Mouse (Mus musculus): ENCODE data around the gene Armc12.

Gene Armc12

GRCm38 (mm10) chr17:28521071-28521726 is 9.4 kb upstream of the Armc12 start:
- no peak overlapping the region for H3K4me3 ChIP-seq (replicated peaks; ENCODE audit: low read length)
- TF ChIP-seq POU5F1 (IDR thresholded peaks at IDR 0.05; ENCODE audit: borderline replicate concordance, low read length) (no peak), CTCF (conservative IDR thresholded peaks at IDR 0.05; ENCODE audit: low read length) (no peak), NANOG (IDR thresholded peaks at IDR 0.05; ENCODE audit: borderline replicate concordance, low read length) (no peak)

DNA sequence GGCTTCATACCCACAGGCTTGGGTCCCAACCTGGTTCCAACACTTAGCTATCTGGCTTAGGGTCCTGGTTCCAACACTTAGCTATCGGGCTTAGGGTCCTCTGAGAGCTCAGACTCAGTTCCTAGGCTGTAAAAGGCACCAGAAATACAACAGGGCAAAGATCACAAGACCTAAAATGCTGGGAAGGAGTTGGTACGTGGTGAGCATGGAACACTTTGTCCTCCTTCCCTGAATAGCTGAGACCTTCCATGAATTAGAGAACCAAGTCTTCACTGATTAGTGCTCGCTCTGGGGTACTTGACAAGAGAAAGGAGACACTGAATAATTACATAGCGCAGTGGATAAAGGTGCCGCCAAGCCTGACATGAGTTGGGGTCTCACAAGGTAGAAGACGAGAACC is 8.7 kb upstream of the Armc12 start:
- H3K4me1 ChIP-seq (replicated peaks; ENCODE audit: low read depth, low read length) = peaks cover 52% of the 10 kb centered on the region
- H3K27me3 ChIP-seq (ENCODE audit: insufficient read depth, low read length) = peaks cover 17% of the 10 kb centered on the region
- peaks cover 6% of the 10 kb centered on the region for H3K9me3 ChIP-seq (ENCODE audit: low read length)
- TF ChIP-seq NANOG (IDR thresholded peaks at IDR 0.05; ENCODE audit: borderline replicate concordance, low read length) (no peak), POU5F1 (IDR thresholded peaks at IDR 0.05; ENCODE audit: borderline replicate concordance, low read length) (no peak), CTCF (conservative IDR thresholded peaks at IDR 0.05; ENCODE audit: low read length) (no peak)
- peak overlapping the region; percentile 93; the same call in 1 of the 2 replicates for H3K4me3 ChIP-seq (replicated peaks; ENCODE audit: low read length)
- peaks cover 13% of the 10 kb centered on the region for H3K36me3 ChIP-seq (ENCODE audit: insufficient read depth, low read length)

More at GRCm38 (mm10) chr17:28521071-28521726, 9.4 kb upstream of the Armc12 start:
- H3K4me1 ChIP-seq (replicated peaks; ENCODE audit: low read depth, low read length) = peaks cover 58% of the 10 kb centered on the region
- H3K36me3 ChIP-seq (ENCODE audit: insufficient read depth, low read length) = peaks cover 13% of the 10 kb centered on the region
- H3K9me3 ChIP-seq (ENCODE audit: low read length) = peaks cover 6% of the 10 kb centered on the region
- H3K27me3 ChIP-seq (ENCODE audit: insufficient read depth, low read length) = peaks cover 20% of the 10 kb centered on the region

DNA sequence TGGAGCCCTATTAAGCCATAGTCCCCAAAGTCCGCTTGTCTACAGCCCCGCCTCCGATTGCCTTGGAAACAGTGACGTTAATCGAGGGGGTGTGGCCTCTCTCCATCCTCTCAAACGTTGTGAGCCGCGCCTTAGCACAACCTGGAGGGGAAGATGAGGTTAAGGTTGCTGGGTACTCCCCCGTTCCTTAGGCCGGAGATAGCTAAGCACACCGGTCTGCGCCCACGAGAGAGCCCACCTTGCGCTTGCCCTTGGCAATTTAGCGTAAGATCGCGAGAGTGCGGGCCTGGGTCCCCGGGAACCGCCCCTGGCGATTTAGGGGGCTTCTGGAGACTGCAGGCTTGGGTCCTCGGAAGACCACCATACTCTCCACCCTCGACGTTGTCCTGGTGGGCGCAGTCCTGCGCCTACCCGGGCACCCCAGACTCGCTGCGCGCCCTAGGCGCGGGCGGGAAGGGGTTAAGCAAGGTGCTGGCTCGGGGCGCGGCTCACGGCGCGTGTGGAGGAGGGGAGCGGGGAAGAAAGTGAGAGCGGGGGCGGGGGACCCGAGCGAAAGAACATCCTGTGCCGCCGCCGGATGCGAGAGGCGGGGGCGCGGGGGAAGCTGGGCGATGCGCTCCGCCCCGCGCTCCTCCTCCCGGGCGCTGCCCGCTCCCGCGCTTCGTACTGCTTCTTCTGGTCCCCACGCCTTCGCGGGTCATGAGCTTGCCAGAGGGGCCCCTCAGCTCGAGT is 7.8 kb upstream of the Armc12 start:
- peaks cover 16% of the 10 kb centered on the region for H3K27me3 ChIP-seq (ENCODE audit: insufficient read depth, low read length)
- H3K9me3 ChIP-seq (ENCODE audit: low read length) = peaks cover 6% of the 10 kb centered on the region
- H3K4me3 ChIP-seq (replicated peaks; ENCODE audit: low read length) = peak overlapping the region; percentile 93
- TF ChIP-seq POU5F1 (IDR thresholded peaks at IDR 0.05; ENCODE audit: borderline replicate concordance, low read length) (no peak), NANOG (IDR thresholded peaks at IDR 0.05; ENCODE audit: borderline replicate concordance, low read length) (no peak), CTCF (conservative IDR thresholded peaks at IDR 0.05; ENCODE audit: low read length) (no peak)
- peaks cover 52% of the 10 kb centered on the region for H3K4me1 ChIP-seq (replicated peaks; ENCODE audit: low read depth, low read length)
- peaks cover 13% of the 10 kb centered on the region for H3K36me3 ChIP-seq (ENCODE audit: insufficient read depth, low read length)

GRCm38 (mm10) chr17:28523355-28524008 is 7.1 kb upstream of the Armc12 start:
- peaks cover 13% of the 10 kb centered on the region for H3K36me3 ChIP-seq (ENCODE audit: insufficient read depth, low read length)
- no peak for TF ChIP-seq POU5F1 (IDR thresholded peaks at IDR 0.05; ENCODE audit: borderline replicate concordance, low read length)
- no peak for TF ChIP-seq CTCF (conservative IDR thresholded peaks at IDR 0.05; ENCODE audit: low read length)
- no peak for TF ChIP-seq NANOG (IDR thresholded peaks at IDR 0.05; ENCODE audit: borderline replicate concordance, low read length)
- peaks cover 54% of the 10 kb centered on the region for H3K4me1 ChIP-seq (replicated peaks; ENCODE audit: low read depth, low read length)
- H3K4me3 ChIP-seq (replicated peaks; ENCODE audit: low read length) = peak overlapping the region; percentile 93
- peaks cover 6% of the 10 kb centered on the region for H3K9me3 ChIP-seq (ENCODE audit: low read length)
- H3K27me3 ChIP-seq (ENCODE audit: insufficient read depth, low read length) = peaks cover 16% of the 10 kb centered on the region

DNA sequence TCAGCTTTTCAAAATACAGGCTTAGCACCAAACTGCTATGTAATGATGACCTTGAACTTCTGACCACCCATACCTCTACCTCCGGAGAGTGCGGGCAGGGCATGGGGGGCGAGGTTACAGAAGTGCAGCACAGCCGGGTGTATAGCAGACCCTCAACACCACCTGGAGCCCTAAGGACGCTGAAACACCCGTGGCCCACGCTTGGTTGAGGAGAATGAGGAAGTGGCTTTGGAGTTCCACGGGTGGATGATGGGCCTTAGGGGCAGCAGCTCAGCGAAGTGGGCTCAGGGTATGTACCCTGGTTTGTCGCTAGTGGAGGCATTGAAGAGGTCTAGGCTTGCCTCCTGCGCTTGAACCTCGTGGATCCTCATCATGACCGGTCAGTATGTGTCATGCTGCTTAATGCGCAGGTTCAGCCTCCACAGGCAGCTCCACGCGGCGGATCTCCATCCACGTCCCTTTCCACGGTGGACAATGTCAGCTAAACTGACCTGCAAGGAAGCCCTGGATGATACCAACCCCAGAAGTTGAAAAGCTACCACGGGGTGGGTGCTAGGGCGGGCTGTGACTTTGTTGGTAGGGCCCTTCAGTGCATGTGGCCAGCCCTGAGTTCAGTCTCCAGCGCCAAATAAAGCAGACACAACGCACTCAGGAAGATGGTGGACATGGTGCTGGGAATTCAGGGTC is 6.5 kb upstream of the Armc12 start:
- TF ChIP-seq NANOG (IDR thresholded peaks at IDR 0.05; ENCODE audit: borderline replicate concordance, low read length) = no peak
- TF ChIP-seq CTCF (conservative IDR thresholded peaks at IDR 0.05; ENCODE audit: low read length) = no peak
- TF ChIP-seq POU5F1 (IDR thresholded peaks at IDR 0.05; ENCODE audit: borderline replicate concordance, low read length) = no peak
- peaks cover 12% of the 10 kb centered on the region for H3K27me3 ChIP-seq (ENCODE audit: insufficient read depth, low read length)
- H3K9me3 ChIP-seq (ENCODE audit: low read length) = peaks cover 3% of the 10 kb centered on the region
- peaks cover 13% of the 10 kb centered on the region for H3K36me3 ChIP-seq (ENCODE audit: insufficient read depth, low read length)
- H3K4me3 ChIP-seq (replicated peaks; ENCODE audit: low read length) = peak overlapping the region; percentile 93
- peaks cover 52% of the 10 kb centered on the region for H3K4me1 ChIP-seq (replicated peaks; ENCODE audit: low read depth, low read length)

- Histone ChIP-seq H3K36me3 (ENCODE audit: insufficient read depth, low read length) (peaks cover 13% of the 10 kb centered on the region), H3K4me1 (replicated peaks; ENCODE audit: low read depth, low read length) (peaks cover 58% of the 10 kb centered on the region), H3K27me3 (ENCODE audit: insufficient read depth, low read length) (peaks cover 10% of the 10 kb centered on the region; the same call in 1 of the 2 replicates), H3K4me3 (replicated peaks; ENCODE audit: low read length) (peak overlapping the region; percentile 93), H3K9me3 (ENCODE audit: low read length) (no peaks in the 10 kb centered on the region)
- TF ChIP-seq CTCF (conservative IDR thresholded peaks at IDR 0.05; ENCODE audit: low read length) (no peak), NANOG (IDR thresholded peaks at IDR 0.05; ENCODE audit: borderline replicate concordance, low read length) (no peak), POU5F1 (IDR thresholded peaks at IDR 0.05; ENCODE audit: borderline replicate concordance, low read length) (no peak)
Measured at GRCm38 (mm10) chr17:28524831-28525430, 5.7 kb upstream of the Armc12 start.

- Histone ChIP-seq H3K36me3 (ENCODE audit: insufficient read depth, low read length) (peaks cover 13% of the 10 kb centered on the region), H3K27me3 (ENCODE audit: insufficient read depth, low read length) (peaks cover 8% of the 10 kb centered on the region; the same call in 1 of the 2 replicates), H3K9me3 (ENCODE audit: low read length) (no peaks in the 10 kb centered on the region), H3K4me3 (replicated peaks; ENCODE audit: low read length) (no peak overlapping the region), H3K4me1 (replicated peaks; ENCODE audit: low read depth, low read length) (peaks cover 61% of the 10 kb centered on the region)
- TF ChIP-seq POU5F1 (IDR thresholded peaks at IDR 0.05; ENCODE audit: borderline replicate concordance, low read length) = no peak
- no peak for TF ChIP-seq NANOG (IDR thresholded peaks at IDR 0.05; ENCODE audit: borderline replicate concordance, low read length)
- no peak for TF ChIP-seq CTCF (conservative IDR thresholded peaks at IDR 0.05; ENCODE audit: low read length)
Measured at GRCm38 (mm10) chr17:28527184-28528042, 3.2 kb upstream of the Armc12 start.

Measured in E14TG2a.4 (cell line).